Mouse (Mus musculus) cerebellum, adult 9-11 months (tissue): ENCODE results near the gene AC124108.1.

Experiments used
- DNase-seq: peaks from one replicate; pipeline ENCODE4 v3.0.0; 2022

Gene AC124108.1

DNA sequence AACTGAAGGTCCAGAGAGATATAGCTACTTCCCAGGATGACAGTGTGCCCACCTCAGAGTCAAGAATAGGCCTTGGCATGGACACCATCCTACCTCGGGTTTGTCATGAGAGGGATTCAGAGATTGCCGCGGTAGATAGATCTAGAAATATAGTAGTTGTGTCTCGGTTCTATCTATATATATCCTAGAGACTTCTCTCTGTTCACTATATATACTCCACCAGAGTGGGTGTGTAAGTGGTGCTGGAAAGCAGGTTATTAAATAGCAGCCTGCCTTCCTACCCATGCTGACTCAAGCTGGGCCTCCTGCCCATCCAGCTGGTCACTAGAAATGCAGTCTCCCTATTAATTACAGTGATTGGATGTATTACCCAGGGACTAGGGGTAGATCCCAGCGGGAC, 11.5 kb downstream of the AC124108.1 start:
- no peak for DNase-seq

DNA sequence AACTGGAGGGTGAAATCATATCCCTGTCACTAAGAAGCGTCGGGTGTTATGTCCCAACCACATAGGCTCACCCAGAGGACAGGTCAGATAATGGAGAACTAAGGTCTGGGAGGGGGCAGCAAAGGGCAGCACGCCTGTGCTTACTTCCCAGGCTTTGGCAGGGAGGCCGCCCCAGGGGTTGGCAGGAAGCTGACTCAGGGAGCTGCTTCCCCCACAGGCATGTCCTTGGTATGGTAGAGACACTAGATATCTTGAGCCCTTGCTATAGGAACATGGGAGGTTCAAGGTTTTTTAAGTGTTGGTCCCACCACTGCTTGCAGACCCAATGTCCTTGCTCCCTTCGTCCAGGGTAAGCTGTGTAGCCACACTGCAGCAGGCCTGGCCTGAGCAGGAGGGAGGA, 14.7 kb downstream of the AC124108.1 start:
- DNase-seq = no peak

DNA sequence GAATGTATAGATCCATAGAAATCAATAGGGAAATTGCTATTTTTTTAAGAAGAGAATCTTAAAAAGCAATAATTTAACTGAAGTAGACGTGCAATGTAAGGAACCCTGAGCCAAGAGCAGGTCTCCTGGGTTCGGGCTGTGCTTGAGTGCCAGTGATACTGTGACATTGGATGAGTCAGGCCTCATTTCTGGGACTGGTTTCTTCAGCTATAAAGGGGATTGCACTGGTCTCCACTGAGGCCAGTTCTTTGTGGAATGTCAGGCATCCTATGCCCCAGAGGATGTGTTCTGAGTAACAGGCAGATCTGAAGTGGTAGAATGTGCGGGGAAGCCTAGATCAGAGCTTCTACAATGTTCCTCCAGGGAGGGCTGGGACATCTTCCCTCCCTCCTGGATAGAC, 15.6 kb downstream of the AC124108.1 start:
- DNase-seq = no peak

DNA sequence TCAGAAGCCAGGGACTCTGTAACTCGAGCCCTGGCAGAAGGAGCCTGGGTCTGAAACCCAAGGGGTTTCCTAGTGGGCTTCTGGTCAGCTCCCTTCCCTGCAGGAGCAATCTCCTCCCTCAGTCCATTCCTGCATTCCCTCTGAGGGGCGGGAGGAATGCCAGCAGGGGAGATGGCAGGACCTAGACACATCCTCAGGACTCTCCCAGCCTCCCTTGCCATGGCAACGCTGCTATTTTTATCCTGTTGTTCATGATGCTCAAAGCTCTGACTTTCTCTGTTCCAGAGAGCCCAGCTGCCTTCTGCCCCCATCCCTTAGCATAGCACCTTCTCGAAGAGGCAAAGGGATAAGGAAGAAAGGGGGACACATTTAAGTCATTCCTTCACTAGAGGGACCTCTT, 16.9 kb downstream of the AC124108.1 start:
- DNase-seq = peak; percentile 72

DNA sequence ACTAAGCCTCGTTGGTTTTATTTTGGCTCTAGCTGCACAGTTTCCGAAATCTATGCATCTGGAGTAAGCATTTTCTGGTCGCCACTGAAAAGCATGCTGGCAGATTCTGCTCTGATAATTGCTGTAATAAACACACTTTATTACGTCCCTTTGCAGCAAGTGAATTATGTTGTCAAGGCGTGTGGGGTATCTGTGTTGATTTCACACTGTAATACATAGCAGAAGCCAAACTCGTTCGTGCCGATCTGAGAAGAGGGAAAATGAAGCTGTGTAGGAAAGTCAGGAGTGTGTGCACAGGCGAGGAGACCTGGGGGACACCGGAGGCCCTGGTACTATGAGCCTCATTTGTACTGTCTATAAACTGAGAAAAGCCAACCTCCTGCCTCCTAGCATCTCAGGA, 18.1 kb downstream of the AC124108.1 start:
- no peak for DNase-seq

DNA sequence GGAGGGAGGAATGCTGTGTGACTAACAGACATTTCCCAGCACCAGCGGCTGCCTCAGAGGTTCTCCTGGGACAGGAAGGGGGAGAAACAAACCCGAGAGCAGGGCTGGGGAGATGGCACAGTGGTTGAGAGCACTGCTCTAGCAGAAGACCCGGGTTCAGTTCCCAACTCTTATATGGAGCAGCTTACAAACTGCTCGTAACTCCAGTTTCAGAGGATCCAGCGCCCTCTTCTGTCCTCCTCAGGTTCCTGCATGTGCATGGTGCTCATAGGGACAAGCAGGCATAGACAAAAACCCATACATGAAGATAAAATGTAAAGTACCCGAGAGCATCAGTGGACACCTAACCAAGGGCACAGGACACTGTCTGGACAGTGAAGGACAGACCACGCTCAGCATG, 19.7 kb downstream of the AC124108.1 start:
- DNase-seq = peak; percentile 30

DNA sequence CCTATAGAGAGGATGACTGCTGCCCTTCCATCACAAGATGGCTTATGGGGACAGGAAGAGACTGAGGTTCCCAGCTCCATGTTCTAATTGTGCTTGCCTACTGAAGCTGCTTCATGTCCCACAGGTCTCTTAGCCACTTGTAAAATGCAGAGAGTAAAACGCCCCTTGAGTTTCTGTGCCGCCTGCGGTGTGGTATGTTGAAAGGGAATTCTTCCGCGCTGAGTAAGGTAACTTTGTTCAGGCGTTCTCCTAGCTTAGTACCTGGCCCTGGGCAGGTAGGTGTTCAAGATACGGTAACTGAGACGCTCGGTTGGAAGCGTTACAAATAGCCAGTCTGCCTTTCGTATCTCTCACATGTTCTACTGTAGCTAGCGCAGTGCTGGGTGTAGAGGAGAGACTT, 20.4 kb downstream of the AC124108.1 start:
- DNase-seq = no peak

DNA sequence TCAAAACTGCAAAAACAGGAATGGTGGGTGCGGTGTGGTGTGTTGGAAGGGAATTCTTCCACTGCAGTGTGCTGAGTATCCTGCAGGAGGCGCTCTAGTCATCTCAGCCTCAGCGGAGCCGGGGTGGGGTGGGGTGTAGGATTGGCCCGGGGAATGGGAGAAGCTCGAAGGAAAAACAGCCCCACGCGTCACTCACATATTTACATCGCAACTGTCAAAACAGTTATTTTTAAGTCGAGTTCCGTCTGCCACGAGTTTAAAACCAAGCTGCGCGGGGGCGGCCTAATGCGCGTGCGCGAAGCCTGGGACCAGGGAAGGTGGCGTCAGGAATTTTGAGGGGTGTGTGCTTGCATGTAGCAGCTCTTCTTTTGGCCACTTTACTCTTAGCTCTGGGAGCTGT, 21.0 kb downstream of the AC124108.1 start:
- peak; percentile 55 for DNase-seq

DNA sequence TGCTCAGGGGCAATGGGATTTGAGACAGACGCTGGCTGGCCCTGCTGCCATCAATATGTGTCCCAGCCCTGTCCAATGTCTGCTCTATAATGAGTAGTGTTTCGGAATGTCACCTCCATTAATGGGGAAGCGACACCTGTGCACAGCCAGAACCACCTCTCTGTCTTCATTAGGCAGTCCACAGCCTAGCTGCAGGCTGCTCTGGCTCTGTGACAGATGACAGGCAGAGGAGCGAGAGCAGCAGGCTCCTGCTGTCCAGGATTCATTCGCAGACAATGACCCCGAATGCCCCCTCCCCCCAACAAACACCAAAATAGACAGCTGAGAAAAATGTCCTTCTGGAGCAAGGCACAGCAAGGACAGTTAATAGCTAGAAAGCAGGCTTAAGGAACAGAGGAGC, 21.8 kb downstream of the AC124108.1 start:
- peak; percentile 57 for DNase-seq

DNA sequence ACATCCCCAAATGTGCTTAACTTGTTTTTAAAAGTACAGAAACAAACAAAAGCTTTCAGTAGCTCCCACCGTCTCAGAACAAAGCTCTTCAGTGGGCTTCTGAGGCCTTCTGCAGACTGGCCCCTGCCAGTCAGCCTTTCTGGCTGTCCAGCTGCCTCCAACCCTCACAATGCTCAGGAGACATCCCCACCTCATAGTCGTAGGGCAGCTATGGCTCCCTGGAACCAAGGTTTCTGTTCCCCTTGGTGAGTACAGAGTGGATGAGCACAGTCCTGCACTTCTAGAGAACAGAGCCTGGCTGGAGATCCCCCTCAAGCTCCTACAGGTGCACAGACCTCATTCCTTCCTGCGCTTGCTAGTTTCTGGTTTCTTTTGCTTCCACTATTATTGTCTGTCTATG, 25.0 kb downstream of the AC124108.1 start:
- no peak for DNase-seq

DNA sequence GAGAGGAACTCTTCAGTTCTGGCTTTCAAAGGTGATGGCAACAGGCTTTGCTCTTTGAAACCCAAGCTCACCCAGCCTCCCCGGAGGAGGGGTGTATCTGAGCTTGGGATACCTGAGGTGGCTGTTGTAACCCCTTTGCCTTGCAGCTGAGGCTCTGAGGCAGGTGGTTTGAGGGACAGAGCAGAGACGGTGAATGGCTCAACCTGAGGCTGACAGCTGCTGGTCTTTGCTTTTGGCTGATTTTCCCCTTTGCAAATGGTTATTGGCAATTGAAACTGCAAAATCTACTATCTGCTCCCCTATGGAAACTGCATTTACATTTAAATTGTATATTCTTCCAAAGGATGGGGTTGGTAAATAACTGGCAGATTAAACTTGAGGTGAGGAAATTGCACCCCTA, 30.4 kb downstream of the AC124108.1 start:
- DNase-seq = no peak

DNA sequence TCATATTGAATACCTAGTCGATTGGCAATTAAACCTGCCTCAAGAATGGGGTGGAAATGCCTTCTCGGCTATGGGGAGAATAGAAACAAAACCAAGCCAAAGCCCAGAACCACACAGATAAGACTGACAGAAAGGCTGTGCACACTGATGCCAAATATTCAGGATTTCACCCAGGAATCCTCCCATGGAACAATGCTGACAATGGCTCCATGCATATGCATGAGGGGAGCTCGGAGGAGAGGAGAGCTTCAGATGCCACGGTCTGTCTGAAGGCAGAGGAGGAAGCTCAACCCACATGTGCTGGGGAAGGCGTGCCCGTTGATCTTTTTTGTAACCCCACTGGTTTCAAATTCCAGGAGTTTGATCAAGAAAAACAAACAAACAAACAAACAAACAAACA, 30.9 kb downstream of the AC124108.1 start:
- DNase-seq = no peak

DNA sequence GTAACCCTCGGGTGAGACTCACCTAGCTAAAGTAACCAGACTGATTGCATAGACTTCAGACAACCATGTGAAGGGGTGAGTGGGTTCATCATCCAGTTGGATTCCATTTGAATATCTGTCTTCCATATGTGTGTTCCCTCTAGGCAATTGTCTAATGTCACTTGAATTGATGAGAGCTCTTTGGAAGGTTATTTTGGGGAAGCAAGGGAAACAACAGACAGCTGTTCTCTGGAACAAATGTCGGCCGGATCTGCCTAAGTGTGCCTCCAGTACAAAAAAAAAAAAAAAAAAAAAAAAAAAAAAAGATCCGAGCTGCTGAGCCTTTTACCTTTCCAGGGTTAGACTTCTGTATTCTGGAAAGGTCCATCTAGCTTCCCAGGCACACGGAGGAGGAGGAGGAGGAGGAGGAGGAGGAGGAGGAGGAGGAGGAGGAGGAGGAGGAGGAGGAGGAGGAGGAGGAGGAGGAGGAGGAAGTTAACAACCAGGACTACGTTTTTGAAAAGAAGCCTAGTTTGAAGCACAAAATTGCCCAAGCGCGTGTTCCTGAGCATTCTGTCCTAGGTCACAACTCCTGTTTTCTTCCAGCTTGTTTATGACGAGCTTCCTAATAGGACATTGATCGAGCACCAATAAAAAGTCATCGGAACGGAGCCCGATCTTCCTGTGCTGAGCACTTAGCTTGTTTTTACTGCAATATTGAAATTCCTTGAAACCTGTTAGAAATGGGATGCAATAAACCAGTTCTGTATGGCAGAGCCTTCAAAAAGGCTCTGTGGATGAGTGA, 35.2 kb downstream of the AC124108.1 start:
- no peak for DNase-seq

DNA sequence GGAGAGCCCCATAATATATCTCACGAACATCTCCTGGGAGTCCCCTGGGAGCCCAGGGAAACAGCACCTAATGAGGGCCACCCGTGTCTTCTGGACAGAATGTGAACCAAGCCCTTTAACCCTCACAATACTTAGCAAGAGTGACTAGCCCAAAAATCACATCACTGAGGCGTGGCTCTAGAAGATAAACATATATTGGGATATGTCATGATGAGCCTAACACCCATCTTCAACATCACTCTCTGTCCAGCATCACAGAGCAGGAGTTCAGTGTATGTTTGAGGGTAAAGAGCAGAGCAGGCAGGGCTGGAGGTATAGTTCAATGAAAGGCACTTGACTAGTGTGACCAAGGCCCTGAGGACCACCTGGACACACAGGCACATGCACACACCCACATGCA, 38.4 kb downstream of the AC124108.1 start, which contains the start of gene Gm10188:
Gene Gm10188 (minus strand): TSS at position 101 of the 400 bp plus-strand sequence.
- no peak for DNase-seq

DNA sequence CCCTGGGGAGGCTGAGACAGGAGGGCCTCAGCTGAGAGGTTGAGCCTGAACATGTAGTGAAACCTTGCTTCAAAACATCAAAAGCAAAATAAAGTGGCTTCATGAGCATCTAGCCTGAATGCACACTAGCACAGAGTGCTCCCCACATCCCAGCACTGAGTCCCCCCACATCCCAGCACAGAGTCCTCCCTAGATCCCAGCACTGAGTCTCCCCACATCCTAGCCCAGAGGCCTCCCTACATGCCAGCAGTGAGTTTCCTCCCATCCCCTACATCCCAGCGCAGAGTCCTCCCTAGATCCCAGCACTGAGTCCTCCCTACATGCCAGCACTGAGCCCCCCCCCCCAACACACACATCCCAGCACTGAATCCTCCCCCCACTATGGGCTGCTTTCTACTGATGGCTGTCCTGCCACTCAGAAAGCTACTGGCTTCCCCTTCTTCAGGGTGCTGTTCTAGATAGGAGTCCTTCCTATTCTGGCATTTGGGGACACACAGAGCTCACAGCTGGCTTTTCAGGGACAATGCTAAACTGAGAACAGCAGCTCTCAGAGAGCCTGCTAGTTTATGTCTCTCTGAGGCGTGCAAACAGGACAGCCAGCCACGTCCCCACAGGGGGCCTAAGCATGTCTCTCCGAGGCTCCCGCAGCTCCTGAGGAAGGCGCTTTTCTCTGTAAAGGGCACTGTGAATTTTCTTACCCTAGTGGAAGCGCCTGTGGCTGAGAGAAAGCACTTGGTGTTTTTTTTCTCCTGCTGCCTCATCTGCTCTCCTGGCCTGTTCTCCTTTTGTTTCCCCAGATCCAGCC, 40.4 kb downstream of the AC124108.1 start:
- DNase-seq = no peak

DNA sequence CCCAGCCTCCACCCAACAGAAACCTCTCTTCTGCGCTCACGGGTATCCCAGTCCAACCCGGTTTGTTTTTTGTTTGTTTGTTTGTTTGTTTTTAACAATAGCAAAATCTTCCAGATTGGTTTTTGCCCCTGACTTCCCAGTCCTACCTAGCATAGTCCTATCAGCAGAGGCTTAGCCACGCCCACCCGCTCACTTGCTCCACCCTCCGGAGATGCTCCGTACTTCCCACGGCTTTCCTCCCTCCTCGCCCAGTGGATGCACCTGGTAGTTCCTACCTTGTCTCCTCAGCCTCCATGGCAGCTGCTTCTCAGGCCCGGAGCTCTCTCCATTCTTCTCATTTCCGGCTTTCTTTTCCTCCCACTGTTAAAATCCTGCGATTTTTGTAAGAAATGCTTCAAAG, 42.3 kb downstream of the AC124108.1 start:
- DNase-seq = no peak

DNA sequence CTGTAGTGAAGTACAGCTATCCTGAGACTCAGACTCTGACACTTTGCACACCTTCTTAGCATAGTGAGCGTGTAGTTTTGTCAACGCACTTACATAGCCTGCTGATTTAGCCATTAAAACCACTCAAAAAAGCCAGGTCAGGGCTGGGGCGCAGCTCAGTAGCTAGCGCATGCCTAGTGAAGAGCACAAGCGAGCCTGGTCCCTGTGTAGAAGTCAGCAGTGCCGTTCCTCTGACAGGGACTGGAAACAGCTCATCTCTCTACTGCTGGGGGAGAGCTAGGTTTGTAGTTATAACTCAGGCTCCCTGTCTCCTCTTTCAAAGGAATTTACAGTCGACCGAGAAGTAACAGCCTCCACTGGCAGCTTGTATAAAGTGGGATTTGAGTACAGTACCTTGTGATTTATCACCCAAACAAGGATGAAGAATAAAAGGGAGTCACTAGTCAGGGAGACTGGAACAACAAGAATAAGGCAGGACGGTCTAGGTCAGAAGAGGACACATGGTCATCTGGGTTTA, 43.6 kb downstream of the AC124108.1 start:
- no peak for DNase-seq

DNA sequence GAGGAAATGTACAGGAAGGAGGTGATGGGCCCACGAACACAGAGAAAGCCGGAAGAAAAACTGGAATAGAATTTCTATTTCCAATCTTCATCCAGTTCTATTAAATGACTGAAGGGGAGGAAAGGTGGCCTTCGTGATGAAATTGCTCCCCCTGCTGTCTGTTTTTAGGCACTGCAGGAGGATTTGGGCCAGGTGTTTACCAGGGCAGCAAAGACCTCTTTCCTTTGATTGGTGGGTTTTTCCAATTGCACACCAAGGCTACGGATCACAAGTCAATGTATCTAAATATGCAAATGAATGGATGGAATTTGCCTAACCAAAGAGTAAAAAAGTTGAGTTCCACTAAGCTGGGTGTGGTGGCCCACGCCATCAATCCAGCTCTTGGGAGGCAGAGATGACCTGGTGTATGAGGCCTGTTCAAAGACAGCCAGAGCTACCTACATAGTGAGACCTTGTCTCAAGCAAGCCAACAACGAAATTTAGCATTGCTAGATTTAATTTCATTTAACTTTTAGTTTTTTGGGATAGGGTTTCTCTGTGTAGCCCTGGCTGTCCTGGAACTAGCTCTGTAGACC, 46.4 kb downstream of the AC124108.1 start:
- peak; percentile 67 for DNase-seq

DNA sequence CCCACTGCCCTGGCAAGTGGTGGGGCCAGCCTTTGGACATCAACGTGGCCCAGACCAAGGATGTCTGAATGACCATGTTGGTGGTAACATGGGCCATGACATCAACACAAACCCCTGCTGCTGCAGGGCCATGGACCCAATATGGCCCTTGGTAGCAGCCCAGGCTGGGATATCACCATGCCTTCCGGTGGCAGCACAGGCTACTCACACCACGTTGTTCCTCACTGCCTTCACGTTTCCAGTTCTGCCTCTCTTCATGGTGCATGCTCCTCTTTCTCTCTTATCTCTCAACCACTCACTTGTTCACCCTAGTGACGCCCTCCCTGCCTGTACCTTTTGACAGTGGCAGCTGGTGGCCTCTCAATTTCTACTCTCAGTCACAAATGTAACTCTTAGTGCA, 53.8 kb downstream of the AC124108.1 start:
- no peak for DNase-seq

DNA sequence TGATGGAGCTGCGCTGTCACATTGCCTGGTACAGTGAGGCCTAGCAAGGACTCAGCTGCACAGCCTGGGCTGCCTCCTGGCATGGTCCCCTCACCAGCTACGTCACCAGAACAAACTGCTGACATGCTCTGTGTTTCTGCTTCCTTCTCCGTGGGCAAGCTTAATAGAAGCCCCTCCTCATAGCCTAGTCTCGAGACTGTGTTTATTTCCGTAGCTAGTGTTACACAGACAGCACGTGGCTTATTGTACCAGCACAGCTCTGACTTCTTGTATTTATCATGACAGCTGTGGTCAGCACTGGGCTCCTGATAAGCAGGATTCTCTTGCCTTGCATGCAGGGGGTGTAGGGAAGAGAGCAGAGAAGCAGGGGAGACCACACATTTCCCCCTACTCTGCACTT, 54.9 kb downstream of the AC124108.1 start:
- no peak for DNase-seq

DNA sequence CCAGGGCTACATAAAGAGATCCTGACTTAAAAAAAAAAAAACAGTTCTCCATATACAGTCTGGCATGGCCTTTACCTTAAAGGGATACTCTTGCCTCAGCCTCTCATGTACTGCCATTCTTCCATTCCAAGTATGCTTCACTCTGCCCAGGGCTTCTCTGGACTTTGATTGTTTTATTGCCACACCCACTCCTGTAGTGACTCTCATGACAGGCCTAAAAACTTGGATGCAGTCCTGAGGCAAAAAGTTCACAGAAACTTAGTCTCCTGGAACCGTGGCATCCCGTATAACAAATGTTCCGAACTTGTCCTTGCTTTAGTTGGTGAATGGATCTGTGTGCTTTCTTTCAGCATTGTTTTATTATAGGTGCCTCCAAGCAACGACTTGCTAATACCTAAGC, 55.4 kb downstream of the AC124108.1 start:
- no peak for DNase-seq

DNA sequence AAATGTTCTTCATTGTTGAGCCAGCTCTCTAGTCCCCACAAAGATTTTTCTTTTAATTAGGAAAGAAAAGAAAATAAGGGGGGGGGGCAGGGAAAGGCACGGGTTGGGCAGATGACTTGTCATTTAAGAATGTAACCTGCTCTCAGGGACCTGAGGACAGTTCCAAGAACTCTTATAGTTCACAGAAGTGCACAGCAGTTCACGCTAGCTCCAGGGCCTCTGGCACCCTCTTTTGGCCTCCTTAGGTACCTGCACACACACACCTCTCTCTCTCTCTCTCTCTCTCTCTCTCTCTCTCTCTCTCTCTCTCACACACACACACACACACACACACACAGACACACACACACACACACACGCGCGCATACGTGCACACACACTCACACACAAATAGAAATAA, 63.2 kb downstream of the AC124108.1 start:
- DNase-seq = no peak
